Mouse (Mus musculus) v-Abl transformed pro-B cells (cell line): ENCODE results near the gene Slc13a5.

Source experiments
- in situ Hi-C, 2 experiments: fragments of 400-800 bp; cut with MboI; formaldehyde crosslinking; loops; one replicate each; pipeline ENCODE4 v1.15.1; 2025; ENCODE audit not compliant: unreplicated experiment in 2 of 2

The Slc13a5 gene

DNA sequence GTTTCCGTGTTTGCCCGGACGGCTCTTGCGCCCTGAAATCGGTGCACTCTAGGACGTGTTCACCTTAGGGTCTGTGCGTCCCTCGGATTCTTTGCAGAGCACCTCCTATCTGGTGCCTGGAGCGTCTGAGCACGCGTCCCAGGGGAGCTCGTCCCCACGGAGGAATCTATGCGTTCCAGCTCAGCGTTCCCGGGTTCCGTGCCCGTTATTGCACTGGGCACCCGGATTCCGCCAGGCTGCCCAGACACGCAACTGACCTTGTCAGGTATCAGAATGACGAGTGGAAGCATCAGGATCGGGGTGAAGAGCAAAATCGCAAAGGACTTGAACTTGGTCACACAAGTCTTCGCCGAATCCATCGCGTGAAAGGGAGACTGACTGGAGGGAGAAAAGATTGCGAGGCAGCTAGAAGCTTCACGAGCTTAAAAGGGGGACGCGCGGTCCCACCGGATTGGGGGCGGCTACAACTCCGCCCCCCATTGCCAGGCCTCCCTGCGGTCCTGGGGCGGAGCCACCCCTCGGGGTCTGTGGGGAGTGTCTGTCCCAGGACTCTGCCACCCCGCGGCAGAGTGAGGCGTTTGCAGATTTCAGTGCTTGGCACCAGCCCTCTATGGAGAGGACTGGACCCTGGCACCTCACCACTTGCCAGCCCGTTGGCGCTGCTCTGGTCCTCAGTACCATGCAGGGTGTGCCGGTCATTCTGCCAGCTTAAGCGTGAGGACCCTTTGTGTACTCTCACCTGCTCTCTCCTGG lies 639 bp downstream of the Slc13a5 start:
- in situ Hi-C loops: no loop called here

- in situ Hi-C loops: no loop called here
Measured at GRCm38 (mm10) chr11:72265483-72265882, 1.5 kb downstream of the Slc13a5 start.

DNA sequence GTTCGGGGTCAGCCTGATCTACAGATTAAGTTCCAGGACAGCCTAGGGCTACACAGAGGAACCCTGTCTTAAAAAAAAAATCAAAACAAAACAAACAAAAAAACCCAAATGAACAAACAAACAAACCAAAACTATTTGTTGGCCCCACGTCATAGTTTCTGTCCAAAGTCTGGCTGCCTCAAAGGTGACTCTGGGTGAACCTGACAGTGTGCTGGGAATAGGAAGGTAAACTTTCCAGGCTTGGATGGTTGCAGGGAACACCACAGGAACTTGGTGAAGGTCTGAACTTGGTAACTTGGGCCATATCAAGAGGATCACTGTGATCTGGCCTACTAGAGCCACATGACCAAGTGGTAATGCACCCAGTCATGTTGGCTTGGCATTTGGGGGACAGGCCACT lies 10.6 kb downstream of the Slc13a5 start:
- in situ Hi-C loops: no loop called here

DNA sequence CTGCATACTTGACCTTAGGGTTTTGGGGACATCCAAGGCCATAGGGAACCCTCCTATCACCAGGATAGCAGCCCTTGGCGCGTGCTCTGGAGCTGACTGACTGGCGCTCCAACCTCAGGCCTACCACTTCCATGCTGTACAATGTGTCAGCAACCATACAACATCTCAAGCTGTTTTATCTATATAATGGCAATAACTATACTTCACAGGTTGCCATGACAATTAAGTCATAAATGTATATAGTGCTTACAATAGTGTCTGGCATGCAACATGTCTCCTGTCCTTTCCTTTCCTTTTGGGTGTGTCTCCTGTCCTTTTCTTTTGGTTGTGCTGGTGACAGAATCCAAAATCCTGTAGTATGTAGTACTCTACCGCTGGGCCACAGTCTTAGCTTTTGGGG lies 11.4 kb downstream of the Slc13a5 start:
- in situ Hi-C loops: no loop called here

GRCm38 (mm10) chr11:72245196-72245753 lies 21.7 kb downstream of the Slc13a5 start:
- in situ Hi-C loops: no loop called here

- in situ Hi-C loops: no loop called here
Measured at GRCm38 (mm10) chr11:72240062-72240860, 26.8 kb downstream of the Slc13a5 start.

DNA sequence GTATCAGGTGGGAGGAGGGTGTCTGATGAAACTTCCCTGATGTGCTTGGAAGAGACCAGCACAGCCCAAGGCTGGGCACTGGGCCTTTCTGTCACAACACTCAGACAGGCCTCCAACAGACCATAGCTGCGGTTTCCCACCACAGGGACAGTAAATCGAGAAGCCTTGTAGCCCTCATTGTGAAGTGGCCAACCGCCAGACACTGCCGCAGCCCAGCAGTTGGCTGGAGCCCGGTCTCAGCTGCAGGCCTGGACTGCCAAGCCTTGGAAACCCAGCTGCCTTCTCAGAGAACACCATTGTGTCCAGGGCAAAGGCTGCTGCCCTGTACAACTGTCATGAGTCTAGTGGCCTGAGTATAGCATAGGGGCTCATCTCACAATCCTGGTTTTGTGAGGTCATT lies 33.0 kb downstream of the Slc13a5 start:
- in situ Hi-C loops: no loop called here

DNA sequence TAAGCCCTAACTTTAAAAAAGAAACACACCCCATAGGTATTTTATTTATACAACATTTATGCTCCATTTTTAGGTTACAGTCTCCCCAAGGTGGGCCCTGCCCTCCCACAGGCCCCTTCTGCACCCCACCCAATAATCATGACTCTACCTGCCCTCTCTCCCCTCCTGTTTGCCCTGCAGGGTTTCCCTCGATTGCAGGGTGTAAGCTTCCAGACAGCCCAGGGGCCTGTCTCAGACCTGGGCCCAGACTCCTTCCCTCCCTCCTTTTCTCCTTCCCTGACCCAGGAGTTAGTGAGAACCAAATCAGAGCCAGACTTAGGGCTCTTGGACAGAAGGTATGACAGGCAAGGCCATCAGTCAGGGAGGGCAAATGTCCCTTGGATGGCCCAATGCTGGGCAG lies 34.0 kb downstream of the Slc13a5 start:
- in situ Hi-C loops: no loop called here

- in situ Hi-C loops: no loop called here
Measured at GRCm38 (mm10) chr11:72232068-72232467, 35.0 kb downstream of the Slc13a5 start.

DNA sequence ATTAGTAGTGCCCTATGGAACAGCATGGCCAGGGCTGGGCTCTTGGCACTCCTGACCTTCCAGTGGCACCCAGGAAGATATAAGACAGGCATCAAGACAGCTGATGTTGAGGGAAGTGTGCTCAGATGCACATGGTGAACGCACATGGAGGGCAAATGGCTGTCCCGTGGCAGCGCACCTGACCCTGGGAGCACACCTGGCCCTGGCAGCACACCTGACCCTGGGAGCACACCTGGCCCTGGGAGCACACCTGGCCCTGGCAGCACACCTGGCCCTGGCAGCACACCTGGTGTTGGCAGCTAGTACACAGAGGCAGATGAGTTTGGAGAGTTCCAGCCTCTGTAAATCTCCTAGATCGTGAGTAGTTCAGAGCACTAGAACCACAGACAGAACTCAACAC lies 38.5 kb downstream of the Slc13a5 start:
- in situ Hi-C loops: no loop called here

- in situ Hi-C loops: no loop called here
Measured at GRCm38 (mm10) chr11:72226901-72227300, 40.1 kb downstream of the Slc13a5 start.

DNA sequence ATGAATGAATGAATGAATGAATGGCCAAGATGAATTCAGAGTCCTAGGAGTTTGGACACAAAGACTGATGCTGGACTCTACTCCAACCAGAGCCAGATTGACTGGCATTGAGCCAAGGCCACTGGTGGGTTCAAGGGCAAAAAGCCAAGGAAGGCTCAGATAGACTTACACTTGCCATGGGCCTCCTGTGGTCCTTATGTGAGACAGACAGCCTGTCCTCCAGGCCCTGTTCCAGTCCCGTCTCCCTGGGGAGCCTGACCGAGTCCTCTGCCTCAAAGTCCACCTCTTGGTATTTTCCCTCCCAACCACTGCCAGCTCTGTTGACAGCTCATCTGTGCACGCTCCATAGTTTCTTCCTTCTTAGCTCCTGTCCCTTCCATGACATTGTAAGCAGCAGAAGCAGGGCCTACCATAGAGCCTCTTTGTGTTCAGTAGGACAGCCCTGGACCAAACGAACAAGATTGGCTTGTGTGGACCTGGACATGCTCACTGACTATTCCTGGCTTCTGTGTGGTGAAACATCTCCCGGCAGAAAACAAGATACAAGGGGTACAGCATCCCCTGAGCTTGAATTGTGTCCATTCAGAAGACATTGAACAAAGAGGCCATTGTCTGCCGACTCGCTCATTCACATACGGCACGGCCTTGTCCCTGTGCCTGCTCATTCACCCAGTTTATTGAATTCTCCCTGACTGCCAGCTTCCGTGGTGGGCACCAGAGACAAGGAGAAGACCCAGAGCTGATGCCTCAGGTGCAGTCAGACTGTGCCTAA lies 40.8 kb downstream of the Slc13a5 start:
- in situ Hi-C loops: no loop called here

DNA sequence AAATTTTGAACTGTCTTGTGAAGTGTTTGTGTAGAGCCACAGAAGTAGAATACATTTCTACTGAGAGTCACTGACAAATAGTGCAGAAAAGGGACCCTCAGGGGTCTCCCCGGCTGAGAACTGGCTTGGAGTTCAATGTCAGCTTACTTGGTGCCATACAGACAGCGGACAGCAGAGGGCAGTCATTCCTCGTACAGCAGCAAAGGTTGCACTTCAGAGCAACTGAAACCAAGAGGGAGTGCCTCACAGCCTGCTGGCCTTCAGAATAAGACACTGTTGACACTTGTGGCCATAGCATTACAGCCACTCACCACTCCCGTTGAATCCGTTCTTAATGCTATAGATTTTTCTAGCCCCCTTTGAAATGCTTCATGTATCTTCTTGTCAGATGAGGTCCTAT lies 42.2 kb downstream of the Slc13a5 start:
- in situ Hi-C loops: loop anchor here (5.0 to 25.0 kb wide), 7 partner anchors 92 to 1213 kb away; partner anchors contain the start of genes Cyb5d2 (in 1 of the 2), Derl2 (in 1 of the 2), Dhx33 (in 1 of the 2) and Mis12 (in 1 of the 2)

- in situ Hi-C loops: loop anchor here (5.0 to 25.0 kb wide), 7 partner anchors 94 to 1211 kb away; partner anchors contain the start of genes Cyb5d2 (in 1 of the 2), Derl2 (in 1 of the 2), Dhx33 (in 1 of the 2) and Mis12 (in 1 of the 2)
Measured at GRCm38 (mm10) chr11:72223414-72223813, 43.6 kb downstream of the Slc13a5 start.

DNA sequence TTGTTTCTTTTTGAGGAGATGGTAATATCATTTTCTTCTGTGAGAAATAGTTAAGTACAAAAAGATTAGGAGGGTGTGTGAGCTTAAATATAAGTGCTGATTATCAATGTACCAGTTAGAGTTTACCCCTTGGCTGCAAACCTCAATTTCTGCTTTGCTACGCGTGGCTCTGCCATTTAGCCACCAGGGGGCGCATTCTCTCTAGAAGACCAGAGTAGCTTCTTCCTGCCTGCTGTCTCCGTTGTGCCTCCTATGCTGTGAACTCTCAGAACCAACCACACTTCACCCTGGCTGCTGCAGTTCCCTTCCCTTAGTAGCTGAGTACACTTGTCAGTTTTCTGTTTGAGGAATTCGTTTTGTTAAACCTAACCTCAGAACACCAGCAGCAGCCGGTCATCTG lies 45.7 kb downstream of the Slc13a5 start:
- in situ Hi-C loops: loop anchor here (5.0 to 25.0 kb wide), 7 partner anchors 96 to 1209 kb away; partner anchors contain the start of genes Cyb5d2 (in 1 of the 2), Derl2 (in 1 of the 2), Dhx33 (in 1 of the 2) and Mis12 (in 1 of the 2)

- in situ Hi-C loops: loop anchor here in 1 of 2 experiments (5.0 to 25.0 kb wide), 5 partner anchors 215 to 1205 kb away; partner anchors contain the start of genes Cyb5d2, Derl2, Dhx33 and Mis12
Measured at GRCm38 (mm10) chr11:72217116-72217515, 49.9 kb downstream of the Slc13a5 start.

DNA sequence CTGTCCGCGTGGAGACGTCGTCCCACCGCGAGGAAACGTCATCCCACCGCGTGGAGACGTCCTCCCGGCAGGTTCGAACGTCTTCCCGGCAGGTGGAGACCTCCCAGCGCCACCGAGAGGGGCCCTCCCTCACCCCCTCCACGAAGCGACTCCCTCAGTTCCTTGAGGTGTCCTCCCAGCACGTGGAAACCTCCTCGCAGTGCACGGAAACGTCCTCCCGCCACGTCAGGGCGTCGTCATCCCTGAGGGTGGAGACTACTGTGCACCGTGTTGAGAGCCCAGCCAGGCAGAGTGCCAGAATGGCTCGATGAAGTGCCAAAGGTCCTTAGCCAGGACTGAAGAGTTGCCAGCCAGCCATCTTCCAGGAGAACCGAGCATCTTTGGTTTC lies 51.6 kb downstream of the Slc13a5 start, which contains the start of gene Med31:
TSS of gene Med31 (minus strand) at position 183 of the 388 bp plus-strand sequence.
- in situ Hi-C loops: loop anchor here in 1 of 2 experiments (5.0 to 25.0 kb wide), 5 partner anchors 217 to 1203 kb away; partner anchors contain the start of genes Cyb5d2, Derl2, Dhx33 and Mis12

DNA sequence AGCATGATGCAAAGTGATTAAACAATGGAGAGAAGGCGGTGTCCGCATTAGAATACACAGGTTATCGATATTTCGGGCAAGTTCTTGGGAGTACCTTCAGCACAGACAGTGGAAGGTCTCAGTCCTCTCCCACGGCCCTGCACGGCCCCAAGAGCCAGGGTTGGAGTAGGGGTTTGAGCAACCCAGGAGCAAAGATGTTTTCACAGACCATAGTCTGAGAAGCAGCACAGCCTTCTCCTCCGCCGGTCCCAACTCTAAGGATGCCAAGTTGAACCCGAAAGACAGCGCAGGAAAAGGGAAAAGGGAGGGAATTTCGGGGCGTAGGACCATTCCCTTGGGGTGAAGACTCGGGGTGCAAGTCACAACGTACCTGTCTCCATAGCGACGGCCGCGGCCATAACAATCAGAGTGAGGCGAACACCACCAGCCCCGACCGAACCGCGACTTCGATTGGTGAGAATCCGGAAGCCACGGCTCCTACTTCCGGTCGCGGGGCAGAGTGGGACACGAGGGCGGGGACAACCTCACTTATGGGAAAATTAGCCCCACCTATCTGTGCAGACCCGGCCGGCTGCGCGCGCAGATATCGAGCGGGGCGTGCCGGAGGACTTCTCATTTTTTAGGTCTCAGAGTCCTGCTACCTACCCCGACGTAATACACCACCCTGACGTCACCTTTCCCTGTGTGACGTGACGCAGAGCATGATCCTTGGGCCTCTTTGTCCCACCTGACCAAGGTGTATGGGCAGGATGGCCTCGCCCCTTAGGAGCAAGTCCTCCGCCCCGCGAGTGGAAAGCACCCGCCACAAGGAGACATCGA lies 52.2 kb downstream of the Slc13a5 start:
- in situ Hi-C loops: loop anchor here in 1 of 2 experiments (5.0 to 25.0 kb wide), 5 partner anchors 218 to 1202 kb away; partner anchors contain the start of genes Cyb5d2, Derl2, Dhx33 and Mis12
